Mouse (Mus musculus): ENCODE measurements at regions not wholly inside any gene's neighbourhood (a gene's known extent, or its start where the extent isn't known, plus 50 kb on each side); places are given as distances from the start of the nearest gene placed in this dataset.

- TF ChIP-seq ZNF384 (IDR thresholded peaks at IDR 0.05; ENCODE audit: low read depth, low read length) = no peak
- no peak for TF ChIP-seq HCFC1 (IDR thresholded peaks at IDR 0.05; ENCODE audit: borderline replicate concordance, insufficient read depth, low read length)
- no peak for TF ChIP-seq CHD2 (IDR thresholded peaks at IDR 0.05; ENCODE audit: low read depth, low read length)
- no peak for TF ChIP-seq MAFK (IDR thresholded peaks at IDR 0.05; ENCODE audit: insufficient read depth, low read depth, low read length)
Measured at GRCm38 (mm10) chr13:90722599-90723532, 182.3 kb downstream of the Atp6ap1l start.

All from ES-E14 (cell line).